Mouse (Mus musculus) E14TG2a.4 (cell line): ENCODE measurements around the gene Stac3.

Source experiments
- CTCF ChIP-seq: conservative IDR thresholded peaks from 2 replicates; pipeline ENCODE4 v1.5.1; 2014; ENCODE audit warnings: low read length
- NANOG ChIP-seq: IDR thresholded peaks from 2 replicates; pipeline ENCODE4 v1.6.1; 2014; ENCODE audit warnings: borderline replicate concordance, low read length, mixed read lengths
- POU5F1 ChIP-seq: IDR thresholded peaks from 2 replicates; pipeline ENCODE4 v1.6.1; 2014; ENCODE audit warnings: low read length, borderline replicate concordance

- TF ChIP-seq CTCF (no peak), NANOG (no peak), POU5F1 (no peak)
Observed at GRCm38 (mm10) chr10:127526048-127526447, 24.6 kb downstream of the Stac3 start.
